In genomic region chr15:31785022-31785421, GRCm38 (mm10) we compare ENCODE assay signal across 15 mouse cellular contexts.
DNase-seq lines count a peak whose midpoint lies in the region; ATAC-seq and TF ChIP-seq lines count a peak whose summit lies in the region.
"Had no signal": no experiment of that assay in that cellular context is flagged by ENCODE, and none has a peak within 500 bp of the region (broad histone marks: within the 10 kb centered on the region; RNA-seq: fewer than 3 reads in every experiment).

No protein-coding gene starts in this region.

- H3K4me3 ChIP-seq in kidney, embryonic 16.5 days (ENCODE audit: low read length) = no peak overlapping the region
- H3K4me3 ChIP-seq in midbrain, postnatal 0 days (ENCODE audit: low read depth, low read length) = no peak overlapping the region
- H3K4me3 ChIP-seq in midbrain, embryonic 14.5 days (replicated peaks; ENCODE audit: low read depth, low read length) = no peak overlapping the region
- H3K4me3 ChIP-seq in small intestine, adult 2 months (ENCODE audit: low read depth, low read length) = no peak overlapping the region
- no peak overlapping the region for H3K4me3 ChIP-seq in heart, embryonic 10.5 days
- H3K4me3 ChIP-seq: liver, embryonic 15.5 days; midbrain, embryonic 10.5 days had no signal

- peaks cover 12% of the 10 kb centered on the region for H3K9me3 ChIP-seq in kidney, embryonic 16.5 days (ENCODE audit: low read length)
- 0 out of 2 replicates have a peak, but pooled peaks cover 6% of the 10 kb centered on the region for H3K9me3 ChIP-seq in midbrain, postnatal 0 days (ENCODE audit: low read length)
- H3K9me3 ChIP-seq in midbrain, embryonic 14.5 days (ENCODE audit: control insufficient read depth, low read length) = 0 out of 2 replicates have a peak, but pooled peaks cover 2% of the 10 kb centered on the region
- peaks cover 8% of the 10 kb centered on the region; the same call in 1 of the 2 replicates for H3K9me3 ChIP-seq in heart, embryonic 10.5 days
- H3K9me3 ChIP-seq: liver, embryonic 15.5 days had no signal

- ATAC-seq in kidney, embryonic 16.5 days (ENCODE audit: low FRiP score, low TSS enrichment) = no peak
- ATAC-seq in midbrain, postnatal 0 days (ENCODE audit: low FRiP score) = no peak
- ATAC-seq in midbrain, embryonic 14.5 days (ENCODE audit: low FRiP score, low TSS enrichment) = no peak
- ATAC-seq: forebrain, embryonic 16.5 days had no signal

- no peak for TF ChIP-seq POLR2A in small intestine, adult 2 months (IDR thresholded peaks at IDR 0.05; ENCODE audit: low read depth, low read length)

- no peak overlapping the region for H3K9ac ChIP-seq in kidney, embryonic 16.5 days (replicated peaks; ENCODE audit: low read length)
- no peak overlapping the region for H3K9ac ChIP-seq in midbrain, postnatal 0 days (replicated peaks; ENCODE audit: low read length, poor library complexity, severe bottlenecking)
- H3K9ac ChIP-seq in midbrain, embryonic 14.5 days (replicated peaks; ENCODE audit: low read length) = no peak overlapping the region
- H3K9ac ChIP-seq: liver, embryonic 15.5 days had no signal

- DNase-seq in kidney, adult 9 months = peak; percentile 25
- no peak for DNase-seq in midbrain, postnatal 0 days (ENCODE audit: low spot score)
- DNase-seq in midbrain, embryonic 14.5 days = no peak
- DNase-seq in MEL-GATA-1-ER (ENCODE audit: extremely low read depth, low read depth) = peak; percentile 11
- DNase-seq in cerebellum, postnatal 25 days = no peak
- no peak for DNase-seq in heart, embryonic 10.5 days (ENCODE audit: low spot score)
- DNase-seq: adrenal gland, adult 2 months; gastrocnemius, postnatal 36 days; heart, postnatal 10 days; thymus, adult 2 months had no signal

- WGBS in kidney, embryonic 16.5 days = 77% methylated on average over 3 of the region's 3 CpGs
- 82% methylated on average over 3 of the region's 3 CpGs for WGBS in midbrain, postnatal 0 days
- WGBS in midbrain, embryonic 14.5 days = 81% methylated on average over 3 of the region's 3 CpGs
- WGBS in small intestine, adult 2 months = 68% methylated on average over 3 of the region's 3 CpGs
- WGBS in heart, embryonic 10.5 days = 81% methylated on average over 3 of the region's 3 CpGs

- peak; percentile 25 for TF ChIP-seq CTCF in midbrain, postnatal 0 days (IDR thresholded peaks at IDR 0.05)
- peak; percentile 40; the same call in 1 of the 2 replicates for TF ChIP-seq CTCF in small intestine, adult 2 months (IDR thresholded peaks at IDR 0.05; ENCODE audit: extremely low read depth, insufficient read length, insufficient replicate concordance, low read depth, low read length)

- H3K4me1 ChIP-seq in kidney, embryonic 16.5 days (ENCODE audit: insufficient read depth, low read length) = no peaks in the 10 kb centered on the region
- H3K4me1 ChIP-seq in midbrain, postnatal 0 days (ENCODE audit: insufficient read depth, low read length) = no peaks in the 10 kb centered on the region
- no peaks in the 10 kb centered on the region for H3K4me1 ChIP-seq in midbrain, embryonic 14.5 days (ENCODE audit: control insufficient read depth, insufficient read depth, low read length)
- no peaks in the 10 kb centered on the region for H3K4me1 ChIP-seq in small intestine, adult 2 months (ENCODE audit: control insufficient read depth, insufficient read depth, insufficient read length, low read length)
- no peaks in the 10 kb centered on the region for H3K4me1 ChIP-seq in heart, embryonic 10.5 days
- H3K4me1 ChIP-seq: liver, embryonic 15.5 days; midbrain, embryonic 10.5 days had no signal

- H3K4me2 ChIP-seq in kidney, embryonic 16.5 days (replicated peaks; ENCODE audit: low read depth, low read length) = no peak overlapping the region
- H3K4me2 ChIP-seq in midbrain, postnatal 0 days (ENCODE audit: low read depth, low read length, poor library complexity, severe bottlenecking) = no peak overlapping the region
- H3K4me2 ChIP-seq in midbrain, embryonic 14.5 days (ENCODE audit: low read length) = no peak overlapping the region
- H3K4me2 ChIP-seq: liver, embryonic 15.5 days had no signal

- H3K27ac ChIP-seq in kidney, embryonic 16.5 days (ENCODE audit: low read length) = no peak overlapping the region
- H3K27ac ChIP-seq in midbrain, postnatal 0 days (ENCODE audit: low read depth, low read length) = no peak overlapping the region
- no peak overlapping the region for H3K27ac ChIP-seq in midbrain, embryonic 14.5 days (replicated peaks; ENCODE audit: low read depth, low read length)
- H3K27ac ChIP-seq in small intestine, adult 2 months (ENCODE audit: insufficient read depth, low read depth, low read length) = no peak overlapping the region
- no peak overlapping the region for H3K27ac ChIP-seq in heart, embryonic 10.5 days
- H3K27ac ChIP-seq: liver, embryonic 15.5 days; midbrain, embryonic 10.5 days had no signal

- no peaks in the 10 kb centered on the region for H3K36me3 ChIP-seq in kidney, embryonic 16.5 days (ENCODE audit: insufficient read depth, low read length)
- no peaks in the 10 kb centered on the region for H3K36me3 ChIP-seq in midbrain, postnatal 0 days (ENCODE audit: insufficient read depth, low read length)
- no peaks in the 10 kb centered on the region for H3K36me3 ChIP-seq in midbrain, embryonic 14.5 days (ENCODE audit: control insufficient read depth, insufficient read depth, low read length)
- H3K36me3 ChIP-seq in small intestine, adult 2 months (ENCODE audit: control insufficient read depth, insufficient read depth, low read length) = no peaks in the 10 kb centered on the region
- no peaks in the 10 kb centered on the region for H3K36me3 ChIP-seq in heart, embryonic 10.5 days
- H3K36me3 ChIP-seq: liver, embryonic 15.5 days; midbrain, embryonic 10.5 days had no signal

- no peaks in the 10 kb centered on the region for H3K27me3 ChIP-seq in kidney, embryonic 16.5 days (ENCODE audit: insufficient read depth, low read length)
- no peaks in the 10 kb centered on the region for H3K27me3 ChIP-seq in midbrain, postnatal 0 days (ENCODE audit: insufficient read depth, low read length)
- H3K27me3 ChIP-seq in midbrain, embryonic 14.5 days (ENCODE audit: control insufficient read depth, insufficient read depth, low read length) = no peaks in the 10 kb centered on the region
- no peaks in the 10 kb centered on the region for H3K27me3 ChIP-seq in small intestine, adult 2 months (ENCODE audit: control insufficient read depth, insufficient read depth, low read length)
- H3K27me3 ChIP-seq in heart, embryonic 10.5 days (ENCODE audit: insufficient read depth, poor library complexity, severe bottlenecking) = no peaks in the 10 kb centered on the region
- H3K27me3 ChIP-seq: liver, embryonic 15.5 days had no signal

Comparison
In these comparisons a context has a peak if more than half of its experiments do, and no peak if none do; other contexts are left out.
1. DNase-seq: peak in kidney, adult 9 months (single experiment) and MEL-GATA-1-ER (single experiment); none in midbrain, postnatal 0 days (single experiment), midbrain, embryonic 14.5 days (single experiment), cerebellum, postnatal 25 days (0 of 2) and heart, embryonic 10.5 days (single experiment).